Mouse (Mus musculus): ENCODE measurements around the gene Cops7b.

DNA sequence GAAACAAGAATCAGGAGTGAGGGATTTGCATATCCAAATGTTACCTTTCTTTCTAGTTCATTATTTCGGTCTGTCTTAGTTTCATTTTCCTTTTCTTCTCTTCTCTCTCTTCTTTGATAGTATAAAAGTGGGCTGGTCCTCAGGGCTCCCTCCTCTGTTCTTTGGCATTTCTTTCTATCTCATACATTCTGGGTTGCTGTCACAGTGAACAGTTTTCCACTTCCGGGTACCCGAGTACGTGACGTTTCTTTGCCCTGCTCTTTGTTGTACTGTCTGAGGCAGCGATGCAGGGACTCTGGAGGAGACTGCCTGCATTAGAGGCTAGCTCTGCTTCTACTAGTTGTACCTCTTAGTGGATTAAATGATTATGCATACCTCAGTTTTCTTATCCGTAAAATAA, 11.8 kb downstream of the Cops7b start:
- no peak for TF ChIP-seq MAFK (IDR thresholded peaks at IDR 0.05; ENCODE audit: insufficient read depth, low read depth, low read length)
- TF ChIP-seq ZNF384 (IDR thresholded peaks at IDR 0.05; ENCODE audit: low read depth, low read length), result no peak
- TF ChIP-seq HCFC1 (IDR thresholded peaks at IDR 0.05; ENCODE audit: borderline replicate concordance, insufficient read depth, low read length), result no peak
- TF ChIP-seq CHD2 (IDR thresholded peaks at IDR 0.05; ENCODE audit: low read depth, low read length), result no peak
